Comparison of ENCODE assay signal across 1 mouse cellular context in the genomic region with DNA sequence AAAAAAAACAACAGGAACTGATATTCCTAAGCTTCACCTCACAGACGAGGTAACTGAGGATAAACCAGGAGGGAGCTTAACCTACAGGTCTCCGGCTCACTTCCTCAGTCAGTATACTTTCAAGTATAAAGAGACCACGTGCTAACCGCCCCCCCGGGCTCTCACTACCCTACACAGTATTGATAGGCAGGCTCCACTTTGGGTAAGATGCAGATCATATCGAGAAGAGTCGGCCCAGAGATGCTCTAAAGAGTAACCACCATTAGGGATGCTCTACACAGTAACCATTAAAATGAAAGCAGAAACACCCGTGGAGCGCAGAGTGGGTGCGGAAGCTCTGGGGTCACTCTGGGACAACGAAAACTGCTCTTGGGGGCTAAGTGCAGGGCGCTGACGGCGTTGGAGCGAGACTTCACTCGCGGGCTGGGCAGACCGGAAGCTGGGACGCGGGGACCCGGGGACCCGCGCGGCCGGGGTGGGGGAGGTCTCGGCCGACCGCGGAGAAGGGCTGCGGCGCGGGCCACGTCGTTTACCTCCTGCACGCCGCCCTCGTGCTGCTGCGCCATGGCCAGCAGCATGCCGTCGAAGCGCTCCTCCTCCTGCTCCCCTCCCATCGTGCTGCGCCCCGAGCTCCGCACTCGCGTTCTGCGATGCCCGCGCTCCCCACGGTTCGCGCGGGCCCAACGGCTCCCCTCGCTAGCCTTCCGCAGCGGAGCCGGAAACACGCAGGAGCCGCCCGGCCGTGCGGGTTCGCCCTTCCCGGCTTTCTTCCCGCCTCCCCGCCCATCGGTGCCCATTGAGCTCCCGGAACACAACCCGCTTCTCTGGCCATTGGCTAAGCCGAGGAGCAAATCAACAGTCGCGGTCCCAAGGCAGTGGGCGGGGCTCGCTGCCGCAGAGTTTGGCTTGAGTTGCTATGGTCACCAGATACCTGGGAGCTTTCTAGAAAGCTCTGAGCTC.
TF ChIP-seq lines count a peak whose summit lies in the region.

TSS of gene Nudc (minus strand) at position 725 of the 960 bp plus-strand sequence.

TF ChIP-seq in myocyte, 11 proteins besides CTCF, POLR2A, EP300 and RAD21 (continued from another document):
- TF ChIP-seq MYOG (IDR thresholded peaks at IDR 0.05; ENCODE audit: control insufficient read depth in 1 of 3, insufficient read depth in 1 of 3, insufficient read length in 2 of 3, low read depth in 2 of 3) (no peak), POLR2AphosphoS2 (IDR thresholded peaks at IDR 0.05; ENCODE audit: insufficient read length, low read depth) (peak; percentile 85), MAX (IDR thresholded peaks at IDR 0.05; ENCODE audit: low read depth) (no peak), SRF (IDR thresholded peaks at IDR 0.05; ENCODE audit: control insufficient read depth, insufficient read length, low read depth) (no peak), TCF12 (IDR thresholded peaks at IDR 0.05; ENCODE audit: insufficient read depth, poor library complexity, severe bottlenecking) (no peak), USF1 (IDR thresholded peaks at IDR 0.05; ENCODE audit: low read depth) (no peak)
TF ChIP-seq in myocyte: peak in this region for 2.
